In genomic region chr3:137867133-137867436, GRCm38 (mm10) we compare ENCODE assay signal across 8 mouse cellular contexts. TPM values are rescaled to one million over a fixed set of nuclear protein-coding genes. Genes with fewer than 3 reads are reported as not detected.
DNase-seq lines count a peak whose midpoint lies in the region; ATAC-seq and TF ChIP-seq lines count a peak whose summit lies in the region.

No protein-coding gene starts in this region.

- 4% methylated on average over 2 of the region's 2 CpGs for WGBS in kidney, adult 2 months
- 3% methylated on average over 2 of the region's 2 CpGs for WGBS in midbrain, embryonic 10.5 days

- no peak for DNase-seq in kidney, adult 2 months
- no peak for DNase-seq in kidney, postnatal 4 days
- DNase-seq in G1E (ENCODE audit: low spot score) = no peak
- DNase-seq in forelimb bud, embryonic 11.5 days (ENCODE audit: low read depth, low spot score) = peak; percentile 67
- DNase-seq in midbrain, embryonic 10.5 days (ENCODE audit: low spot score) = no peak
- DNase-seq in adrenal gland, adult 8-10 months = no peak
- DNase-seq in thymus, postnatal 36 days = no peak
- DNase-seq in layer of hippocampus, postnatal 10 days (ENCODE audit: low spot score in 2 of 2) = no peak

- H3K36me3 ChIP-seq in kidney, adult 2 months (ENCODE audit: control insufficient read depth, insufficient read depth, low read length) = no peaks in the 10 kb centered on the region
- H3K36me3 ChIP-seq in G1E (replicated peaks) = peaks cover 32% of the 10 kb centered on the region
- H3K36me3 ChIP-seq in midbrain, embryonic 10.5 days = peaks cover 12% of the 10 kb centered on the region

- H3K4me3 ChIP-seq in kidney, adult 2 months (ENCODE audit: insufficient read depth, low read depth, low read length) = peak overlapping the region; percentile 91
- peak overlapping the region; percentile 79 for H3K4me3 ChIP-seq in G1E (ENCODE audit: low read depth, low read length)
- peak overlapping the region; percentile 84 for H3K4me3 ChIP-seq in midbrain, embryonic 10.5 days

- no peaks in the 10 kb centered on the region; the same call in 1 of the 2 replicates for H3K4me1 ChIP-seq in kidney, adult 2 months (ENCODE audit: control insufficient read depth, insufficient read depth, low read length)
- peaks cover 21% of the 10 kb centered on the region for H3K4me1 ChIP-seq in G1E (ENCODE audit: insufficient read depth, low read depth, low read length)
- H3K4me1 ChIP-seq in midbrain, embryonic 10.5 days = peaks cover 38% of the 10 kb centered on the region

- ATAC-seq in G1E (ENCODE audit: extremely low read depth, insufficient number of reproducible peaks, low FRiP score, poor library complexity, severe bottlenecking) = no peak

- H3K9me3 ChIP-seq in G1E (replicated peaks) = 0 out of 2 replicates have a peak, but pooled peaks cover 2% of the 10 kb centered on the region
- H3K9me3 ChIP-seq in midbrain, embryonic 10.5 days (replicated peaks) = no peaks in the 10 kb centered on the region

- no peaks in the 10 kb centered on the region for H3K27me3 ChIP-seq in kidney, adult 2 months (replicated peaks; ENCODE audit: control insufficient read depth, insufficient read depth, low read length)
- H3K27me3 ChIP-seq in G1E (ENCODE audit: insufficient read depth, low read length) = no peaks in the 10 kb centered on the region
- no peaks in the 10 kb centered on the region for H3K27me3 ChIP-seq in midbrain, embryonic 10.5 days (ENCODE audit: low read depth, poor library complexity, severe bottlenecking)

- TF ChIP-seq CTCF in kidney, adult 2 months (conservative IDR thresholded peaks at IDR 0.05; ENCODE audit: insufficient read depth, insufficient read length, low read depth, low read length) = no peak
- no peak for TF ChIP-seq CTCF in G1E (IDR thresholded peaks at IDR 0.05; ENCODE audit: low read depth, low read length)

- H3K27ac ChIP-seq in kidney, adult 2 months (ENCODE audit: insufficient read depth, low read depth, low read length) = peak overlapping the region; percentile 84
- H3K27ac ChIP-seq in midbrain, embryonic 10.5 days (replicated peaks) = peak overlapping the region; percentile 97

- TF ChIP-seq POLR2A in kidney, adult 2 months (IDR thresholded peaks at IDR 0.05; ENCODE audit: low read depth, low read length) = no peak

RNA-seq across cellular contexts. Expression of gene Dnajb14, which starts 0.4 kb away (rescaled TPM):
- 5.4 and 6.2 TPM in 2 replicates for polyA plus RNA-seq in kidney, adult 2 months (2012; rRNA removed)
- total RNA-seq in G1E (2014; fragmentation: Nextera tagmentation) = 23.8 and 27.8 TPM in 2 replicates
- 13.0 and 14.4 TPM in 2 replicates for total RNA-seq in G1E (2017)
- polyA plus RNA-seq in G1E (2012) = 2.0 and 2.4 TPM in 2 replicates
- polyA plus RNA-seq in midbrain, embryonic 10.5 days (2016; fragmentation: Nextera tagmentation; extraction: Ambion mirVana) = 4.8 and 7.0 TPM in 2 replicates
- total RNA-seq in adrenal gland, adult 8-10 months (2022) = 10 to 100 TPM; 21.1 to 29.1 (median 27.3) TPM
- total RNA-seq in layer of hippocampus, postnatal 10 days (2021) = 10 to 100 TPM; 40.1 to 44.9 TPM

RNA-seq across cellular contexts. Expression of gene H2afz, which starts 2.8 kb away (rescaled TPM):
- 365 and 439 TPM in 2 replicates for polyA plus RNA-seq in kidney, adult 2 months (2012; rRNA removed)
- total RNA-seq in G1E (2014; fragmentation: Nextera tagmentation) (814 and 860 TPM in 2 replicates), G1E (2017) (3,552 and 3,752 TPM in 2 replicates)
- polyA plus RNA-seq in G1E (2012) = 3,787 and 4,050 TPM in 2 replicates
- polyA plus RNA-seq in midbrain, embryonic 10.5 days (2016; fragmentation: Nextera tagmentation; extraction: Ambion mirVana) = 3,193 and 3,605 TPM in 2 replicates
- 100 to 1,000 TPM; 124 to 155 (median 138) TPM for total RNA-seq in adrenal gland, adult 8-10 months (2022)
- 100 to 1,000 TPM; 193 to 223 TPM for total RNA-seq in layer of hippocampus, postnatal 10 days (2021)

RNA-seq across cellular contexts. Expression of gene Lamtor3, which starts 51.2 kb away (rescaled TPM):
- polyA plus RNA-seq in kidney, adult 2 months (2012; rRNA removed) = 32.9 and 41.5 TPM in 2 replicates
- total RNA-seq in G1E (2014; fragmentation: Nextera tagmentation) (152 and 187 TPM in 2 replicates), G1E (2017) (233 and 234 TPM in 2 replicates)
- polyA plus RNA-seq in G1E (2012) = 27.0 and 38.4 TPM in 2 replicates
- polyA plus RNA-seq in midbrain, embryonic 10.5 days (2016; fragmentation: Nextera tagmentation; extraction: Ambion mirVana) = 91.6 and 91.8 TPM in 2 replicates
- total RNA-seq in adrenal gland, adult 8-10 months (2022) = 10 to 100 TPM; 62.8 to 80.3 (median 71.5) TPM
- total RNA-seq in layer of hippocampus, postnatal 10 days (2021) = 10 to 100 TPM; 65.3 to 66.9 TPM
